Mouse (Mus musculus) liver, embryonic 15.5 days (tissue): ENCODE results near the gene Nhej1. TPM values are rescaled to one million over a fixed set of nuclear protein-coding genes. Genes with fewer than 3 reads are reported as not detected.

ENCODE experiments used
- ATAC-seq: fragments of 200-750 bp; cut with Nextera tagmentation; 2 replicates; pipeline ENCODE4 v1.8.0; 2017; ENCODE audit warnings: moderate number of reproducible peaks, mild to moderate bottlenecking, moderate library complexity; ENCODE audit not compliant: insufficient read depth
- H3K27ac ChIP-seq: fragments of 300-500 bp; sonication (generic); replicated peaks from 2 replicates; pipeline ENCODE4 v1.5.1; 2015; ENCODE audit warnings: mild to moderate bottlenecking, inconsistent platforms
- H3K27me3 ChIP-seq: fragments of 300-500 bp; sonication (generic); 2 replicates; pipeline ENCODE4 v1.6.1; 2015; ENCODE audit warnings: mild to moderate bottlenecking, inconsistent platforms
- H3K36me3 ChIP-seq: fragments of 300-500 bp; sonication (generic); replicated peaks from 2 replicates; pipeline ENCODE4 v1.6.1; 2015; ENCODE audit warnings: moderate library complexity, mild to moderate bottlenecking, inconsistent platforms
- H3K4me1 ChIP-seq: fragments of 300-500 bp; sonication (generic); replicated peaks from 2 replicates; pipeline ENCODE4 v1.6.1; 2015; ENCODE audit warnings: inconsistent platforms
- H3K4me2 ChIP-seq: fragments of 300-500 bp; sonication (generic); 2 replicates; pipeline ENCODE4 v1.6.1; 2015; ENCODE audit warnings: moderate library complexity, mild to moderate bottlenecking, inconsistent platforms
- H3K4me3 ChIP-seq: fragments of 300-500 bp; sonication (generic); replicated peaks from 2 replicates; pipeline ENCODE4 v1.5.1; 2015; ENCODE audit warnings: mild to moderate bottlenecking, inconsistent platforms
- H3K9ac ChIP-seq: fragments of 300-500 bp; sonication (generic); 2 replicates; pipeline ENCODE4 v1.6.1; 2015; ENCODE audit warnings: moderate library complexity, mild to moderate bottlenecking, inconsistent platforms
- H3K9me3 ChIP-seq: fragments of 300-500 bp; sonication (generic); replicated peaks from 2 replicates; pipeline ENCODE4 v1.6.1; 2016; ENCODE audit warnings: inconsistent platforms
- WGBS: fragments of 180-500 bp; shearing (Covaris S2); methylation state at CpG from one replicate; pipeline ENCODE4 v1.1.7; 2015; ENCODE audit warnings: mixed read lengths; ENCODE audit not compliant: insufficient replicate concordance; 5-methylcytosine and 5-hydroxymethylcytosine counted together
- polyA plus RNA-seq: library from polyadenylated mRNA; unstranded; fragments of >200 nt; fragmentation: Nextera tagmentation; extraction: Ambion mirVana; gene quantifications from 2 replicates; pipeline ENCODE4 v1.2.1, GENCODE M21; 2015

Gene Nhej1
- polyA plus RNA-seq, 1 experiment from 2014 or later = 5.8 TPM

- peak; percentile 40; the same call in 1 of the 2 replicates for ATAC-seq
- H3K4me2 ChIP-seq = no peak overlapping the region
- H3K4me1 ChIP-seq = peaks cover 7% of the 10 kb centered on the region; the same call in 1 of the 2 replicates
- WGBS = 30% methylated on average over 5 of the region's 5 CpGs
- H3K9ac ChIP-seq = no peak overlapping the region
- no peak overlapping the region for H3K27ac ChIP-seq
- H3K4me3 ChIP-seq = no peak overlapping the region
- H3K27me3 ChIP-seq = no peaks in the 10 kb centered on the region
- H3K36me3 ChIP-seq = no peaks in the 10 kb centered on the region
- no peaks in the 10 kb centered on the region for H3K9me3 ChIP-seq
Observed at GRCm38 (mm10) chr1:75014210-75014845, 110.7 kb downstream of the Nhej1 start.

GRCm38 (mm10) chr1:75010817-75011216 lies 114.2 kb downstream of the Nhej1 start:
- Histone ChIP-seq H3K9ac (no peak overlapping the region), H3K9me3 (no peaks in the 10 kb centered on the region), H3K4me3 (no peak overlapping the region), H3K36me3 (no peaks in the 10 kb centered on the region), H3K27ac (no peak overlapping the region), H3K4me2 (no peak overlapping the region), H3K4me1 (peaks cover 7% of the 10 kb centered on the region; the same call in 1 of the 2 replicates), H3K27me3 (no peaks in the 10 kb centered on the region)
- ATAC-seq = no peak

GRCm38 (mm10) chr1:75010203-75010602 lies 114.8 kb downstream of the Nhej1 start:
- H3K36me3 ChIP-seq = no peaks in the 10 kb centered on the region
- no peaks in the 10 kb centered on the region for H3K9me3 ChIP-seq
- peaks cover 7% of the 10 kb centered on the region; the same call in 1 of the 2 replicates for H3K4me1 ChIP-seq
- WGBS = 26% methylated on average over 2 of the region's 2 CpGs
- H3K4me3 ChIP-seq = no peak overlapping the region
- no peak overlapping the region for H3K4me2 ChIP-seq
- H3K27me3 ChIP-seq = no peaks in the 10 kb centered on the region
- H3K27ac ChIP-seq = 0 out of 2 replicates have a peak overlapping the region, but pooled peaks have one; percentile 8
- H3K9ac ChIP-seq = no peak overlapping the region
- ATAC-seq = no peak; the same call in 1 of the 2 replicates

- 35% methylated on average over 4 of the region's 4 CpGs for WGBS
- Histone ChIP-seq H3K4me3 (no peak overlapping the region), H3K4me1 (no peaks in the 10 kb centered on the region), H3K4me2 (no peak overlapping the region), H3K9ac (no peak overlapping the region), H3K36me3 (no peaks in the 10 kb centered on the region), H3K27ac (no peak overlapping the region), H3K9me3 (no peaks in the 10 kb centered on the region), H3K27me3 (no peaks in the 10 kb centered on the region)
- no peak for ATAC-seq
Observed at GRCm38 (mm10) chr1:75006016-75006415, 119.0 kb downstream of the Nhej1 start.

GRCm38 (mm10) chr1:75001183-75001582 lies 123.8 kb downstream of the Nhej1 start:
- no peak overlapping the region for H3K27ac ChIP-seq
- no peak overlapping the region for H3K4me3 ChIP-seq
- H3K4me1 ChIP-seq = no peaks in the 10 kb centered on the region
- no peak overlapping the region for H3K9ac ChIP-seq
- no peak overlapping the region for H3K4me2 ChIP-seq
- ATAC-seq = no peak
- H3K27me3 ChIP-seq = no peaks in the 10 kb centered on the region
- no peaks in the 10 kb centered on the region for H3K9me3 ChIP-seq
- no peaks in the 10 kb centered on the region for H3K36me3 ChIP-seq
- 58% methylated on average over 6 of the region's 6 CpGs for WGBS

GRCm38 (mm10) chr1:75000496-75000895 lies 124.5 kb downstream of the Nhej1 start:
- no peaks in the 10 kb centered on the region for H3K27me3 ChIP-seq
- H3K36me3 ChIP-seq = no peaks in the 10 kb centered on the region
- WGBS = 0% methylated on average over 1 of the region's 1 CpGs
- H3K9ac ChIP-seq = no peak overlapping the region
- no peaks in the 10 kb centered on the region for H3K4me1 ChIP-seq
- no peaks in the 10 kb centered on the region for H3K9me3 ChIP-seq
- no peak overlapping the region for H3K4me3 ChIP-seq
- H3K4me2 ChIP-seq = no peak overlapping the region
- no peak overlapping the region for H3K27ac ChIP-seq
- ATAC-seq = no peak

DNA sequence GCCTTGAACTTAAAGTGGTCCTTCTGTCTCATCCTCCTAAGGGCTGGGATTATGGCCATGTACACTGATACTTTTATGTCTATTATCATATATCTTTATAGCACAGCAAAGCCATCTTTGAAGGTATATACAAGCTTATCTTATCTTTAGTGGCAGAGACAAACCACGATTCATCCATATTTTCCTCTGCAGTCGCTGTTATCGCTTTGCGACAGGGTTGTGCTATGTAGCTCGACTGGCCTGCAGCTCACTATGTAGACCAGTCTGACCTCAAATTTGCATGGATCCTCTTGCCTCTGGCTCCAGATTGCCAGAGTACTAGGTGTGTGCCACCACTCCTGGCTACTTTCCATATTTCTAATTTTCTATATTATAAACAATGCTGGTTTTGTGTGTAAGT lies 125.8 kb downstream of the Nhej1 start:
- no peaks in the 10 kb centered on the region for H3K27me3 ChIP-seq
- no peak for ATAC-seq
- H3K27ac ChIP-seq = no peak overlapping the region
- H3K4me1 ChIP-seq = no peaks in the 10 kb centered on the region
- no peaks in the 10 kb centered on the region for H3K9me3 ChIP-seq
- H3K4me2 ChIP-seq = no peak overlapping the region
- H3K4me3 ChIP-seq = no peak overlapping the region
- H3K36me3 ChIP-seq = no peaks in the 10 kb centered on the region
- WGBS = 21% methylated on average over 5 of the region's 5 CpGs
- H3K9ac ChIP-seq = no peak overlapping the region

DNA sequence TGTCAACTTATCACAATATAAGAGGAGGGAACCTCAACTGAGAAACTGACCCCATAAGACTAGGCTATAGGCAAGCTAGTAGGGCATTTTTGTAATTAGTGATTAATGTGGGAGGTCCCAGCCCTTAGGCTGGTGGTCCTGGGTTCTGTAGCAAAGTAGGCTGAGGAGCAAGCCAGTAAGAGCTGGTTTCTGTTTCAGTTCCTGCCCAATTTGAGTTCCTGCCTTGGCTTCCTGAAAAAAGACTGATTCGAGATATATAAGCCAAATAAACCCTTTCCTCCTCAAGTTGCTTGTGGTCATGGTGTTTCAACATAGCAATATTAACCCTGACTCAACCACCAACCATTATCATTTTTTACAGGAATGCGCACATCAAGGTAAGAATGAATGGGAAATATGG lies 127.8 kb downstream of the Nhej1 start:
- 41% methylated on average over 2 of the region's 2 CpGs for WGBS
- ATAC-seq = no peak
- Histone ChIP-seq H3K9ac (no peak overlapping the region), H3K4me3 (no peak overlapping the region), H3K27ac (no peak overlapping the region), H3K9me3 (no peaks in the 10 kb centered on the region), H3K36me3 (no peaks in the 10 kb centered on the region), H3K4me1 (no peaks in the 10 kb centered on the region), H3K27me3 (no peaks in the 10 kb centered on the region), H3K4me2 (no peak overlapping the region)

GRCm38 (mm10) chr1:74977001-74977400 lies 148.0 kb downstream of the Nhej1 start:
- H3K9me3 ChIP-seq = no peaks in the 10 kb centered on the region
- H3K27ac ChIP-seq = no peak overlapping the region
- no peak overlapping the region for H3K4me2 ChIP-seq
- no peaks in the 10 kb centered on the region for H3K36me3 ChIP-seq
- H3K9ac ChIP-seq = no peak overlapping the region
- H3K27me3 ChIP-seq = no peaks in the 10 kb centered on the region
- WGBS = 66% methylated on average over 8 of the region's 8 CpGs
- H3K4me3 ChIP-seq = no peak overlapping the region
- no peaks in the 10 kb centered on the region for H3K4me1 ChIP-seq
- no peak for ATAC-seq

DNA sequence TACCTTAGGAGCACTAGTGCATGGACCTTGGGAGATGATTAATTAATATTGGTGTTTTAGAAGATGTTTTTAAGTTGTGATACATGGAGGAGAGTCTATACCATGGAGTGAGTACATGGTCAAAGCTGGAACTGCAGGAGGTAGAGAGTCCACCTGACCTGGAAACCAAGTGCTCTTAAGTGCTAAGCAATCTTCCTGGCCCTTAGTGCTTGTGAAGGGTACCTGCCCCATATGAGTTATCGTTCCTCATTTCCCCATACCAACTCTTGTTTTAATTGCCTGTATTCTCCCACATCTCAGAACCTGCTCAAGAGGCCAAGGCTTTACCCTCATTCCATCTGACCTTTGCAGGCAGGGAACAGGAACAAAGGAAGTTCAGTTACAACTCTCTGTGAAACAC lies 149.1 kb downstream of the Nhej1 start:
- Histone ChIP-seq H3K9me3 (no peaks in the 10 kb centered on the region), H3K27ac (no peak overlapping the region), H3K4me2 (no peak overlapping the region), H3K36me3 (no peaks in the 10 kb centered on the region), H3K27me3 (no peaks in the 10 kb centered on the region), H3K4me3 (no peak overlapping the region), H3K9ac (no peak overlapping the region), H3K4me1 (no peaks in the 10 kb centered on the region)
- no peak for ATAC-seq
- WGBS = 88% methylated on average over 1 of the region's 1 CpGs

DNA sequence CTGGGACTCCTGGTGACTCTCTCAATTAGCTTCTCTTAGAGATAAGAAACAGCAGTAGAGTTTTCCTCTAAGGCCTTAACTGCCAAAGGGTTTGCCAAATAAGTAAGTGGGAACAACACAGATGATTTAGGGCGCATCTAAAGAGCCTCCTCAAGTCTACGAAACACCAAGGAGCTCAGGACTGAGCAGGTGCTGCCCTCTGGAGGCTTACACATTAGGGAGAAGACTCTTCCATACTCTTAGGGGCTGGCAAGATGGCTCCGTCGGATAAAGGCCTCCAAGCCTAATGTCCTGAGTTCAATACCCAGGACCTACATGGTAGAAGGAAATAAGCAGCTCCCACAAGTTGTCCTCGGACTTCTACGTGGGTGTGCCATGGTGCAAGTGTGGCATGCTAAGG lies 151.4 kb downstream of the Nhej1 start:
- Histone ChIP-seq H3K27ac (no peak overlapping the region), H3K36me3 (no peaks in the 10 kb centered on the region), H3K4me3 (no peak overlapping the region), H3K9me3 (no peaks in the 10 kb centered on the region), H3K9ac (no peak overlapping the region), H3K4me2 (no peak overlapping the region), H3K27me3 (no peaks in the 10 kb centered on the region), H3K4me1 (no peaks in the 10 kb centered on the region; the same call in 1 of the 2 replicates)
- WGBS = 62% methylated on average over 6 of the region's 6 CpGs
- ATAC-seq = no peak
